In genomic region chr1:144184955-144185715, GRCm38 (mm10) we compare ENCODE assay signal across 24 mouse cellular contexts. TPM values are rescaled to one million over a fixed set of nuclear protein-coding genes. Genes with fewer than 3 reads are reported as not detected.
DNase-seq lines count a peak whose midpoint lies in the region; ATAC-seq and TF ChIP-seq lines count a peak whose summit lies in the region.
"Had no signal": no experiment of that assay in that cellular context is flagged by ENCODE, and none has a peak within 500 bp of the region (broad histone marks: within the 10 kb centered on the region; RNA-seq: fewer than 3 reads in every experiment).

No protein-coding gene starts in this region.

- no peak overlapping the region for H3K27ac ChIP-seq in liver, embryonic 11.5 days (ENCODE audit: low read depth, low read length)
- no peak overlapping the region for H3K27ac ChIP-seq in intestine, postnatal 0 days (ENCODE audit: low read depth, low read length)
- H3K27ac ChIP-seq: forebrain, embryonic 15.5 days; heart, embryonic 15.5 days; midbrain, embryonic 10.5 days; stomach, embryonic 15.5 days had no signal

- ATAC-seq in liver, embryonic 11.5 days (replicated peaks; ENCODE audit: low FRiP score): peak; percentile 23; the same call in 1 of the 2 replicates
- ATAC-seq in megakaryocyte progenitor cell, adult 5-6 weeks (replicated peaks; ENCODE audit: poor library complexity): peak; percentile 91
- no peak for ATAC-seq in intestine, postnatal 0 days
- no peak for ATAC-seq in monocyte, adult 5-6 weeks (replicated peaks; ENCODE audit: insufficient number of reproducible peaks, low FRiP score, low TSS enrichment, poor library complexity, severe bottlenecking)
- ATAC-seq: forebrain, embryonic 15.5 days; lung, postnatal 0 days had no signal

- no peak for DNase-seq in liver, embryonic 11.5 days (ENCODE audit: low spot score)
- DNase-seq in liver (no peak), A20 (ENCODE audit: low read depth, low spot score) (peak; percentile 45)
- DNase-seq in T-cell, adult 2 months (ENCODE audit: low spot score): peak; percentile 4
- DNase-seq in right cerebral cortex, adult 18-20 months: no peak
- DNase-seq: adrenal gland, adult 8-10 months; cerebellum, adult 11-12 months; cerebellum, postnatal 25 days; heart, adult 18-20 months; layer of hippocampus, postnatal 36 days; thymus, postnatal 4 days had no signal

- 42% methylated on average over 4 of the region's 4 CpGs for WGBS in liver, embryonic 11.5 days
- 55% methylated on average over 4 of the region's 4 CpGs for WGBS in intestine, postnatal 0 days

- H3K4me3 ChIP-seq in liver, embryonic 11.5 days (ENCODE audit: low read depth, low read length): no peak overlapping the region
- no peak overlapping the region for H3K4me3 ChIP-seq in intestine, postnatal 0 days (ENCODE audit: low read depth, low read length)
- H3K4me3 ChIP-seq: erythroblast, embryonic 14.5 days; forebrain, embryonic 15.5 days; heart, embryonic 15.5 days; midbrain, embryonic 10.5 days; stomach, embryonic 15.5 days had no signal

- H3K27me3 ChIP-seq in liver, embryonic 11.5 days (replicated peaks; ENCODE audit: control insufficient read depth, insufficient read depth, low read length): no peaks in the 10 kb centered on the region
- H3K27me3 ChIP-seq in intestine, postnatal 0 days (replicated peaks; ENCODE audit: control insufficient read depth, insufficient read depth, low read length): no peaks in the 10 kb centered on the region
- H3K27me3 ChIP-seq: forebrain, embryonic 15.5 days; heart, embryonic 15.5 days; stomach, embryonic 15.5 days had no signal

- H3K9ac ChIP-seq in liver, embryonic 11.5 days (ENCODE audit: low read depth, low read length): no peak overlapping the region
- H3K9ac ChIP-seq in intestine, postnatal 0 days (ENCODE audit: low read depth, low read length): no peak overlapping the region
- H3K9ac ChIP-seq: forebrain, embryonic 15.5 days; heart, embryonic 15.5 days; stomach, embryonic 15.5 days had no signal

- TF ChIP-seq CTCF in intestine, postnatal 0 days (IDR thresholded peaks at IDR 0.05; ENCODE audit: low read depth): no peak

- no peak overlapping the region for H3K4me2 ChIP-seq in liver, embryonic 11.5 days
- H3K4me2 ChIP-seq in intestine, postnatal 0 days (replicated peaks; ENCODE audit: low read depth): no peak overlapping the region
- H3K4me2 ChIP-seq: forebrain, embryonic 15.5 days; heart, embryonic 15.5 days; stomach, embryonic 15.5 days had no signal

- H3K36me3 ChIP-seq in liver, embryonic 11.5 days (ENCODE audit: control insufficient read depth, insufficient read depth, low read length): no peaks in the 10 kb centered on the region
- H3K36me3 ChIP-seq in intestine, postnatal 0 days (ENCODE audit: control insufficient read depth, insufficient read depth): no peaks in the 10 kb centered on the region
- H3K36me3 ChIP-seq: forebrain, embryonic 15.5 days; heart, embryonic 15.5 days; midbrain, embryonic 10.5 days; stomach, embryonic 15.5 days had no signal

- no peaks in the 10 kb centered on the region for H3K4me1 ChIP-seq in liver, embryonic 11.5 days (replicated peaks; ENCODE audit: control insufficient read depth, insufficient read depth, low read length)
- no peaks in the 10 kb centered on the region for H3K4me1 ChIP-seq in intestine, postnatal 0 days (replicated peaks; ENCODE audit: control insufficient read depth, insufficient read depth, low read length)
- H3K4me1 ChIP-seq: heart, embryonic 15.5 days; midbrain, embryonic 10.5 days; stomach, embryonic 15.5 days had no signal

- H3K9me3 ChIP-seq in liver, embryonic 11.5 days (ENCODE audit: control insufficient read depth, low read length): no peaks in the 10 kb centered on the region
- no peaks in the 10 kb centered on the region for H3K9me3 ChIP-seq in intestine, postnatal 0 days (ENCODE audit: control insufficient read depth)
- H3K9me3 ChIP-seq: forebrain, embryonic 15.5 days; heart, embryonic 15.5 days; midbrain, embryonic 10.5 days; stomach, embryonic 15.5 days had no signal

RNA-seq across cellular contexts. Expression of gene Rgs13, which starts 8.0 kb away (rescaled TPM):
- polyA plus RNA-seq in liver, embryonic 11.5 days (2014; fragmentation: Nextera tagmentation; extraction: Ambion mirVana): not detected in 2 replicates
- total RNA-seq in megakaryocyte progenitor cell, adult 5-6 weeks (2015): not detected in 2 replicates
- not detected in 2 replicates for total RNA-seq in megakaryocyte progenitor cell, adult 5-6 weeks (2017)
- 0.09 and 0.10 TPM in 2 replicates for polyA plus RNA-seq in intestine, postnatal 0 days (2015; fragmentation: Nextera tagmentation; extraction: Ambion mirVana)
- not detected in 3 replicates for total RNA-seq in monocyte, adult 5-6 weeks (2017)
- total RNA-seq: adrenal gland, adult 8-10 months; gastrocnemius, adult 18-20 months; heart, adult 18-20 months had no signal
- polyA plus RNA-seq: erythroblast, embryonic 14.5 days; intestine, embryonic 14.5 days; kidney, embryonic 14.5 days; liver, adult 2 months; lung, postnatal 0 days had no signal

Comparison
In these comparisons a context has a peak if more than half of its experiments do, and no peak if none do; other contexts are left out.
1. ATAC-seq: peak in liver, embryonic 11.5 days (single experiment) and megakaryocyte progenitor cell, adult 5-6 weeks (single experiment); none in intestine, postnatal 0 days (single experiment) and monocyte, adult 5-6 weeks (single experiment).
2. DNase-seq: peak in A20 (single experiment) and T-cell, adult 2 months (single experiment); none in liver, embryonic 11.5 days (single experiment), liver (single experiment) and right cerebral cortex, adult 18-20 months (single experiment).